Mouse (Mus musculus): ENCODE results near the gene Olfr792. TPM values are rescaled to one million over a fixed set of nuclear protein-coding genes. Genes with fewer than 3 reads are reported as not detected.

The Olfr792 gene
- not detected in 2 replicates for polyA plus RNA-seq (2015; fragmentation: Nextera tagmentation; extraction: Ambion mirVana)

- Histone ChIP-seq H3K4me1 (no peaks in the 10 kb centered on the region), H3K9me3 (peaks cover 10% of the 10 kb centered on the region), H3K27me3 (replicated peaks) (no peaks in the 10 kb centered on the region), H3K4me2 (no peak within 1 kb of the TSS), H3K36me3 (no peaks in the 10 kb centered on the region), H3K4me3 (no peak within 1 kb of the TSS), H3K9ac (no peak within 1 kb of the TSS), H3K27ac (replicated peaks) (no peak within 1 kb of the TSS)
- no peak for ATAC-seq (ENCODE audit: extremely low read depth, insufficient number of reproducible peaks, low FRiP score, low TSS enrichment)
- 60% methylated on average over 1 of the region's 1 CpGs for WGBS
Observed at GRCm38 (mm10) chr10:129538862-129539261, at the start of gene Olfr792. Gene Olfr792 (plus strand): TSS chr10:129539162.

GRCm38 (mm10) chr10:129490101-129490500 lies 48.9 kb upstream of the Olfr792 start:
- H3K27ac ChIP-seq (replicated peaks): no peak overlapping the region
- no peaks in the 10 kb centered on the region for H3K9me3 ChIP-seq
- no peak overlapping the region for H3K4me2 ChIP-seq
- no peaks in the 10 kb centered on the region for H3K36me3 ChIP-seq
- H3K4me3 ChIP-seq: no peak overlapping the region
- WGBS: 64% methylated on average over 2 of the region's 2 CpGs
- H3K27me3 ChIP-seq (replicated peaks): no peaks in the 10 kb centered on the region
- H3K9ac ChIP-seq: no peak overlapping the region
- ATAC-seq (ENCODE audit: extremely low read depth, insufficient number of reproducible peaks, low FRiP score, low TSS enrichment): no peak
- H3K4me1 ChIP-seq: no peaks in the 10 kb centered on the region

- no peak for ATAC-seq (ENCODE audit: extremely low read depth, insufficient number of reproducible peaks, low FRiP score, low TSS enrichment)
- H3K9ac ChIP-seq: no peak within 1 kb of the TSS
Observed at GRCm38 (mm10) chr10:129498192-129498591, 40.8 kb upstream of the Olfr792 start, which contains the start of gene Olfr790. Gene Olfr790 (plus strand): TSS chr10:129498492.

GRCm38 (mm10) chr10:129521492-129521891 lies 17.5 kb upstream of the Olfr792 start, which contains the start of gene Olfr791:
Gene Olfr791 (plus strand): TSS chr10:129521792.
- Histone ChIP-seq H3K4me1 (no peaks in the 10 kb centered on the region), H3K27ac (replicated peaks) (no peak within 1 kb of the TSS), H3K4me3 (no peak within 1 kb of the TSS), H3K4me2 (no peak within 1 kb of the TSS), H3K9me3 (no peaks in the 10 kb centered on the region), H3K9ac (no peak within 1 kb of the TSS), H3K27me3 (replicated peaks) (no peaks in the 10 kb centered on the region), H3K36me3 (no peaks in the 10 kb centered on the region)
- no peak for ATAC-seq (ENCODE audit: extremely low read depth, insufficient number of reproducible peaks, low FRiP score, low TSS enrichment)
- WGBS: 58% methylated on average over 3 of the region's 3 CpGs

More at GRCm38 (mm10) chr10:129498192-129498591, 40.8 kb upstream of the Olfr792 start, which contains the start of gene Olfr790:
- H3K27me3 ChIP-seq (replicated peaks): no peaks in the 10 kb centered on the region
- no peaks in the 10 kb centered on the region for H3K4me1 ChIP-seq
- H3K36me3 ChIP-seq: no peaks in the 10 kb centered on the region
- no peak within 1 kb of the TSS for H3K4me2 ChIP-seq
- no peaks in the 10 kb centered on the region for H3K9me3 ChIP-seq
- no peak within 1 kb of the TSS for H3K27ac ChIP-seq (replicated peaks)
- no peak within 1 kb of the TSS for H3K4me3 ChIP-seq

GRCm38 (mm10) chr10:129549354-129549753 lies 10.4 kb downstream of the Olfr792 start:
- Histone ChIP-seq H3K4me1 (no peaks in the 10 kb centered on the region), H3K9ac (no peak overlapping the region), H3K27me3 (replicated peaks) (no peaks in the 10 kb centered on the region), H3K36me3 (no peaks in the 10 kb centered on the region), H3K4me3 (no peak overlapping the region), H3K27ac (replicated peaks) (no peak overlapping the region), H3K9me3 (peaks cover 7% of the 10 kb centered on the region), H3K4me2 (no peak overlapping the region)
- WGBS: 41% methylated on average over 1 of the region's 1 CpGs
- ATAC-seq (ENCODE audit: extremely low read depth, insufficient number of reproducible peaks, low FRiP score, low TSS enrichment): no peak

GRCm38 (mm10) chr10:129567355-129567754 lies 28.4 kb downstream of the Olfr792 start, which contains the start of gene Olfr794:
Gene Olfr794 (plus strand): TSS chr10:129567655.
- no peaks in the 10 kb centered on the region for H3K4me1 ChIP-seq
- no peaks in the 10 kb centered on the region for H3K36me3 ChIP-seq
- H3K4me3 ChIP-seq: no peak within 1 kb of the TSS
- no peaks in the 10 kb centered on the region for H3K9me3 ChIP-seq
- no peak within 1 kb of the TSS for H3K9ac ChIP-seq
- WGBS: 65% methylated on average over 2 of the region's 2 CpGs
- ATAC-seq (ENCODE audit: extremely low read depth, insufficient number of reproducible peaks, low FRiP score, low TSS enrichment): no peak
- no peak within 1 kb of the TSS for H3K4me2 ChIP-seq
- H3K27me3 ChIP-seq (replicated peaks): no peaks in the 10 kb centered on the region
- no peak within 1 kb of the TSS for H3K27ac ChIP-seq (replicated peaks)

GRCm38 (mm10) chr10:129577066-129577465 lies 38.1 kb downstream of the Olfr792 start:
- Histone ChIP-seq H3K9me3 (no peaks in the 10 kb centered on the region), H3K4me3 (no peak overlapping the region), H3K27ac (replicated peaks) (no peak overlapping the region), H3K4me1 (no peaks in the 10 kb centered on the region), H3K36me3 (no peaks in the 10 kb centered on the region), H3K4me2 (no peak overlapping the region), H3K27me3 (replicated peaks) (no peaks in the 10 kb centered on the region), H3K9ac (no peak overlapping the region)
- ATAC-seq (ENCODE audit: extremely low read depth, insufficient number of reproducible peaks, low FRiP score, low TSS enrichment): no peak
- WGBS: 57% methylated on average over 1 of the region's 1 CpGs

Small RNA genes lying within 50 kb of the gene (microRNA-seq; reads per million reads assigned to microRNA genes)
- not detected for gene Gm23252

Other genes starting within 250 kb of the Olfr792 start
- not detected in 2 replicates for gene Olfr780, start 221.0 kb upstream of the Olfr792 start, polyA plus RNA-seq (2015; fragmentation: Nextera tagmentation; extraction: Ambion mirVana)
- not detected in 2 replicates for gene Olfr781, start 210.3 kb upstream of the Olfr792 start, polyA plus RNA-seq (2015; fragmentation: Nextera tagmentation; extraction: Ambion mirVana)
- not detected in 2 replicates for gene Olfr782, start 190.3 kb upstream of the Olfr792 start, polyA plus RNA-seq (2015; fragmentation: Nextera tagmentation; extraction: Ambion mirVana)
- gene Olfr784, start 155.1 kb upstream of the Olfr792 start, polyA plus RNA-seq (2015; fragmentation: Nextera tagmentation; extraction: Ambion mirVana): 0.07 TPM in 1 of 2 replicates, not detected in the other
- gene Olfr785, start 133.7 kb upstream of the Olfr792 start, polyA plus RNA-seq (2015; fragmentation: Nextera tagmentation; extraction: Ambion mirVana): not detected in 2 replicates
- gene Olfr786, start 111.9 kb upstream of the Olfr792 start, polyA plus RNA-seq (2015; fragmentation: Nextera tagmentation; extraction: Ambion mirVana): not detected in 2 replicates
- gene Olfr787, start 77.3 kb upstream of the Olfr792 start, polyA plus RNA-seq (2015; fragmentation: Nextera tagmentation; extraction: Ambion mirVana): not detected in 2 replicates
- not detected in 2 replicates for gene Olfr788, start 68.2 kb upstream of the Olfr792 start, polyA plus RNA-seq (2015; fragmentation: Nextera tagmentation; extraction: Ambion mirVana)
- gene Olfr789, start 54.4 kb upstream of the Olfr792 start, polyA plus RNA-seq (2015; fragmentation: Nextera tagmentation; extraction: Ambion mirVana): not detected in 2 replicates
- gene Olfr790, start 40.7 kb upstream of the Olfr792 start, polyA plus RNA-seq (2015; fragmentation: Nextera tagmentation; extraction: Ambion mirVana): not detected in 2 replicates
- gene Olfr791, start 17.4 kb upstream of the Olfr792 start, polyA plus RNA-seq (2015; fragmentation: Nextera tagmentation; extraction: Ambion mirVana): not detected in 2 replicates
- gene Olfr794, start 28.5 kb downstream of the Olfr792 start, polyA plus RNA-seq (2015; fragmentation: Nextera tagmentation; extraction: Ambion mirVana): not detected in 2 replicates
- gene Olfr796, start 73.4 kb downstream of the Olfr792 start, polyA plus RNA-seq (2015; fragmentation: Nextera tagmentation; extraction: Ambion mirVana): not detected in 2 replicates
- gene Olfr798, start 88.8 kb downstream of the Olfr792 start, polyA plus RNA-seq (2015; fragmentation: Nextera tagmentation; extraction: Ambion mirVana): not detected in 2 replicates
- not detected in 2 replicates for gene Olfr799, start 98.3 kb downstream of the Olfr792 start, polyA plus RNA-seq (2015; fragmentation: Nextera tagmentation; extraction: Ambion mirVana)
- not detected in 2 replicates for gene Olfr800, start 118.5 kb downstream of the Olfr792 start, polyA plus RNA-seq (2015; fragmentation: Nextera tagmentation; extraction: Ambion mirVana)
- not detected in 2 replicates for gene Olfr801, start 134.7 kb downstream of the Olfr792 start, polyA plus RNA-seq (2015; fragmentation: Nextera tagmentation; extraction: Ambion mirVana)
- not detected in 2 replicates for gene Olfr802, start 149.0 kb downstream of the Olfr792 start, polyA plus RNA-seq (2015; fragmentation: Nextera tagmentation; extraction: Ambion mirVana)
- gene Olfr803, start 155.1 kb downstream of the Olfr792 start, polyA plus RNA-seq (2015; fragmentation: Nextera tagmentation; extraction: Ambion mirVana): not detected in 2 replicates
- gene Olfr804, start 164.0 kb downstream of the Olfr792 start, polyA plus RNA-seq (2015; fragmentation: Nextera tagmentation; extraction: Ambion mirVana): not detected in 2 replicates
- gene Olfr805, start 190.2 kb downstream of the Olfr792 start, polyA plus RNA-seq (2015; fragmentation: Nextera tagmentation; extraction: Ambion mirVana): not detected in 2 replicates
- not detected in 2 replicates for gene Olfr806, start 202.8 kb downstream of the Olfr792 start, polyA plus RNA-seq (2015; fragmentation: Nextera tagmentation; extraction: Ambion mirVana)
- not detected in 2 replicates for gene Olfr807, start 218.6 kb downstream of the Olfr792 start, polyA plus RNA-seq (2015; fragmentation: Nextera tagmentation; extraction: Ambion mirVana)
- gene Olfr808, start 226.3 kb downstream of the Olfr792 start, polyA plus RNA-seq (2015; fragmentation: Nextera tagmentation; extraction: Ambion mirVana): not detected in 2 replicates
- gene Olfr809, start 235.5 kb downstream of the Olfr792 start, polyA plus RNA-seq (2015; fragmentation: Nextera tagmentation; extraction: Ambion mirVana): not detected in 2 replicates

All from heart, embryonic 13.5 days (tissue).